Mouse (Mus musculus) heart, postnatal 10 days (tissue): ENCODE results near the gene Mmrn2. TPM values are rescaled to one million over a fixed set of nuclear protein-coding genes. Genes with fewer than 3 reads are reported as not detected.
"Not testable (repeated sequence)": the region's sequence is repeated elsewhere in the genome, so short reads cannot be mapped to it uniquely, and the experiment has no call there.

Source experiments
- DNase-seq, 2 experiments: peaks; one replicate each; pipeline ENCODE4 v3.0.0; 2021
- intact Hi-C: fragments of 180-260 bp; cut with DNase I; formaldehyde crosslinking; loops from one replicate; pipeline ENCODE4 v1.15.1; 2025
- total RNA-seq, 2 experiments: library from RNA; stranded (reverse); gene quantifications; 2 replicates each; pipeline ENCODE4 v1.2.3; 2021

Gene Mmrn2
- total RNA-seq, 2 experiments from 2014 or later: 43.8 to 50.9 TPM

- DNase-seq: no peak
- intact Hi-C loops: loop anchor here (10.0 kb wide), 1 partner anchor 405 kb away; the partner anchor contains the start of gene Rbp3
Measured at GRCm38 (mm10) chr14:34360251-34360650, 15.0 kb upstream of the Mmrn2 start.

- DNase-seq: no peak
- intact Hi-C loops: loop anchor here (2.0 to 10.0 kb wide), 3 partner anchors 51 to 407 kb away; partner anchors contain the start of genes Glud1, Rbp3 and Shld2
Measured at GRCm38 (mm10) chr14:34362135-34362534, 13.1 kb upstream of the Mmrn2 start.

- DNase-seq: peak; percentile 73 to 76
- intact Hi-C loops: loop anchor here (1.0 to 10.0 kb wide), 4 partner anchors 52 to 408 kb away; partner anchors contain the start of genes Glud1, Rbp3 and Shld2
Measured at GRCm38 (mm10) chr14:34362726-34363445, 12.4 kb upstream of the Mmrn2 start.

GRCm38 (mm10) chr14:34363490-34364253 is 11.6 kb upstream of the Mmrn2 start:
- intact Hi-C loops: loop anchor here (1.0 to 10.0 kb wide), 4 partner anchors 53 to 409 kb away; partner anchors contain the start of genes Glud1, Rbp3 and Shld2
- DNase-seq: peak; percentile 74 to 76

- DNase-seq: not testable (repeated sequence)
- intact Hi-C loops: loop anchor here (10.0 kb wide), 1 partner anchor 410 kb away; the partner anchor contains the start of gene Rbp3
Measured at GRCm38 (mm10) chr14:34364254-34365146, 10.8 kb upstream of the Mmrn2 start.

GRCm38 (mm10) chr14:34365147-34365507 is 10.1 kb upstream of the Mmrn2 start:
- intact Hi-C loops: loop anchor here (10.0 kb wide), 1 partner anchor 410 kb away; the partner anchor contains the start of gene Rbp3
- no peak for DNase-seq

- intact Hi-C loops: loop anchor here (2.0 to 5.0 kb wide), 2 partner anchors 177 to 201 kb away; no protein-coding TSS in a partner anchor
- no peak for DNase-seq
Measured at GRCm38 (mm10) chr14:34370203-34370602, 5.1 kb upstream of the Mmrn2 start.

- intact Hi-C loops: loop anchor here (2.0 to 5.0 kb wide), 2 partner anchors 176 to 200 kb away; no protein-coding TSS in a partner anchor
- DNase-seq: no peak
Measured at GRCm38 (mm10) chr14:34370921-34371320, 4.3 kb upstream of the Mmrn2 start.

GRCm38 (mm10) chr14:34371763-34372162 is 3.5 kb upstream of the Mmrn2 start:
- no peak for DNase-seq
- intact Hi-C loops: loop anchor here (1.0 to 5.0 kb wide), 3 partner anchors 30 to 199 kb away; no protein-coding TSS in a partner anchor

- peak; percentile 71 to 84 for DNase-seq
- intact Hi-C loops: loop anchor here (1.0 to 5.0 kb wide), 2 partner anchors 29 to 175 kb away; no protein-coding TSS in a partner anchor
Measured at GRCm38 (mm10) chr14:34372646-34373045, 2.6 kb upstream of the Mmrn2 start.

GRCm38 (mm10) chr14:34373581-34373980 is 1.7 kb upstream of the Mmrn2 start:
- no peak for DNase-seq

GRCm38 (mm10) chr14:34374577-34374976 is 688 bp upstream of the Mmrn2 start, which contains the start of gene Sncg:
Sncg (minus strand) TSS chr14:34374789.
- intact Hi-C loops: loop anchor here (5.0 kb wide), 1 partner anchor 173 kb away; no protein-coding TSS in a partner anchor
- no peak for DNase-seq

More at GRCm38 (mm10) chr14:34373581-34373980, 1.7 kb upstream of the Mmrn2 start:
- intact Hi-C loops: loop anchor here (5.0 kb wide), 1 partner anchor 174 kb away; no protein-coding TSS in a partner anchor

- no peak for DNase-seq
- intact Hi-C loops: loop anchor here (5.0 kb wide), 1 partner anchor 126 kb away; the partner anchor contains the start of gene Bmpr1a
Measured at GRCm38 (mm10) chr14:34375941-34376340, 676 bp downstream of the Mmrn2 start.

- intact Hi-C loops: loop anchor here (5.0 kb wide), 1 partner anchor 125 kb away; the partner anchor contains the start of gene Bmpr1a
- no peak for DNase-seq
Measured at GRCm38 (mm10) chr14:34377121-34377520, 1.9 kb downstream of the Mmrn2 start.

GRCm38 (mm10) chr14:34378560-34379331 is 3.5 kb downstream of the Mmrn2 start:
- intact Hi-C loops: loop anchor here (5.0 kb wide), 1 partner anchor 124 kb away; the partner anchor contains the start of gene Bmpr1a
- peak; percentile 72 to 76 for DNase-seq

GRCm38 (mm10) chr14:34382921-34383704 is 7.8 kb downstream of the Mmrn2 start:
- no peak for DNase-seq
- intact Hi-C loops: no loop called here

- intact Hi-C loops: no loop called here
Measured at GRCm38 (mm10) chr14:34393295-34393694, 18.0 kb downstream of the Mmrn2 start.

GRCm38 (mm10) chr14:34397871-34398270 is 22.6 kb downstream of the Mmrn2 start:
- intact Hi-C loops: loop anchor here (5.0 kb wide), 1 partner anchor 41 kb away; the partner anchor contains the start of gene Fam25c
- no peak for DNase-seq

More at GRCm38 (mm10) chr14:34393295-34393694, 18.0 kb downstream of the Mmrn2 start:
- no peak for DNase-seq
